Mouse (Mus musculus): ENCODE measurements around the gene Telo2. TPM values are rescaled to one million over a fixed set of nuclear protein-coding genes. Genes with fewer than 3 reads are reported as not detected.
"Not testable (repeated sequence)": the region's sequence is repeated elsewhere in the genome, so short reads cannot be mapped to it uniquely, and the experiment has no call there.

Telo2 gene
- total RNA-seq (2021): 10 to 100 TPM; 16.4 to 24.5 TPM
- 15.5 and 15.7 TPM in 2 replicates for polyA plus RNA-seq (2012; rRNA removed)
- long read RNA-seq, transcript Telo2-202 (21 exons, 3,530 nt): major isoform, 15 of 20 reads
- long read RNA-seq, partial matches to known transcripts: 0 of 20 reads
- long read RNA-seq, other reads (novel, unspliced or antisense): 3 of 20 reads

DNA sequence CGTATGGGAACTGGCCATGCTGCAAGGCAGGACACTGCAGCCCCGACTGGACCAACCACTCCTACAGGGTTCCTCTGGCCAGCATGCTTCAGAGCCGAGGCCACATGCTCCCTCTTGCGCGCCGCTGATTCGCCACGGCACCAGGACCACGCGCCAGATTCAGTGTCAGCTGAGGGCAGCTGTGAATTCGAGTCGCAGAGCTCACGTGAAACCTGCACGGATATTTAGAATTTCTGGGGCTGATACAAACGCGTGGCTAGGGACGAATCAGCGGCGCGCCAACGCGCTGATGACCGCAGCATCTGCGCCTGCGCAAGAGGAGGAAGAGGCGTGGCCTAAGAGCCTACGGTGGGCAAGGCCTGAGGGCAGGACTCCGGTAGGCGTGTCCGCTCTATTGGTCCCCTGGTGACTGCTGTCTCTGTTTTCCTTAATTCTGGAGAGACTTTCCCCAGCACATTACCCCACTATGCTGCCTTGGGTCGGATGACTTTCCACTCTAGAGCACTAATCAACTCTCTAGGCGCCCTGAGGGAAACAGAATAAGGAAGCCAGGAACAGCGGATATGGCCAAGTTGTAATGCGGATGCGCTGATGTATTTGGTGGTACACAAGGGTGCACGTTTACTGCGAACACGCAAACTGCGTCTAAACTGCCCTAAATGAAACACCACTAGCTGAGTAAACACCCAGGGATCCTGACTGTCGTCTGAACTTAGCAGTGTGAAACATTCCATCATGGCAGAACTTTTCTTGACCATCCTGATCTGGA is at the start of gene Telo2:
TSS of gene Telo2 (minus strand) at position 304 of the 769 bp plus-strand sequence.
- DNase-seq: peak; percentile 96

DNA sequence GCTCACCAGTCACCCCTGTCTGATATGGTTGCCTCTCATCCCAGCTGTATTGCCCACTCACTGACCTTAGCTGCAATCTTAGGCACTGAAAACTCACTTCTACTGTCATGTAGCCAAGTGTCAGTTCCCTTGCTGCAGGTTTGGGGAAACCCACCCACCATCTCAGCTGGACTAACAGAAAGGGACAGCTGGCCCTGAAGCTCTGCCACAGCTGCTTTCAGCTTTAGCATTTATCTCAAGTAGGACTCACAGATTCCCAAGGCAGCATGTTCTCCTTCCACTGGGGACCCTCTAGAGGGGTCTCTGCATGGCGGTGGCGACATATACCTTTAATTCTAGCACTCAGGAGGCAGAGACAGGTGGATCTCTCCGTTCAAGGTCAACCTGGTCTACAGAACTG is 49.0 kb upstream of the Telo2 start:
- DNase-seq: no peak

DNA sequence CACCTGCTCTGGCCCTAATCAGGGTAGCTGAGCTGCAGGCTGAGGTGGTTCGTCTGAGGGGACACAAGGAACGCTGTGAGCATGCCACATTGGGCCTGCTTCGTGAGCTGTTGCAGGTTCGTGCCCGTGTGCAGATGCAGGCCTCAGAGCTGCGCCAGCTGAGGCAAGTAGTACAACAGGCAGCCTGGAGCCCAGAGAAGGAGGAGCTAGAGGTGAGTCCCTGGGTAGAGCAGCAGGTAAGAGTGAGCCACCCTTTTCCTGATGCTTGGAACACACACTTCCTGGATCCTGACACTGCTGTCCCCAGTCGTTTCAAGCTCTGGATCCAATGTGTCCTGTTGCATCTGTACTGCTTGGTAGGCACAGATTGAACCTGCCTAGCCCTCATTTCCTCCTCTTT is 47.6 kb upstream of the Telo2 start:
- no peak for DNase-seq

DNA sequence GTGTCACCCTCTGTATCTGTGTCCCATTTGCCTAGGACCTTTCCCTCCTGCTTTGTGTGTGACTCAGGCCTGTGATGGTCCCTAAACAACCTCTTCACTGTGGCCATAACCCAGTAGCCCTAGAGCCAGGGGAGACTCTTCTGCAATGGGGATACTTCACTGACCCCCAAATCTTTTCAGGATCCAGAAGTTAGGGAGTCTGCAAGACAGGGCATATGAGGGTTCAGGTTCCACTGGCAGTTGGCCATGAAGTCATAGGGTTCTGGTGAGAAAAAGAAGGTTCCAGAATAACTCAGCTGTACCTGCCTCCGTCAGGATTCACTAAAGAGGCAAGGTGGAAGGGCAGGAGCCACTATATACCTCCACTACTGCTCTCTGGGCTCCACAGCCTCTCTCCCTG is 46.4 kb upstream of the Telo2 start, which contains the start of gene Ccdc154:
TSS of gene Ccdc154 (plus strand) at position 301 of the 400 bp plus-strand sequence.
- no peak for DNase-seq

DNA sequence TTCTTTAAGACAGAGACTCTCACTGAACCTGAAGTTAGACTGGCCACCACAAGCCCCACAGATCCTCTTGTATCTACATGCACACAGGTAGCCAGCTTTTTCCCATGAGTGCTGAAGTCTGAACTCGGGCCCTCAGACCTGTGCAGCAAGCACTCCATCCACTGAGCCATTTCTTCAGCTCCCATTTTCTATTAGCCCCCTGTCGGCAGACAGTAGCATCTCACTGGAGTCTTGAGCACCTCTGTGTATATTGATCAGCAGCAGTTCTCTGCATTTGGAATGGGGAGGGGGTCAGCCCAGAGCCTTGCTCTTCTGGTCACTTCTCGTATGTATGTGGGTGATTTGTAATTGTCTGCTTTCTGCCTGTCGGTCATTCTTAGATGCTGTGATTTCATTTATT is 24.2 kb upstream of the Telo2 start:
- DNase-seq: no peak

DNA sequence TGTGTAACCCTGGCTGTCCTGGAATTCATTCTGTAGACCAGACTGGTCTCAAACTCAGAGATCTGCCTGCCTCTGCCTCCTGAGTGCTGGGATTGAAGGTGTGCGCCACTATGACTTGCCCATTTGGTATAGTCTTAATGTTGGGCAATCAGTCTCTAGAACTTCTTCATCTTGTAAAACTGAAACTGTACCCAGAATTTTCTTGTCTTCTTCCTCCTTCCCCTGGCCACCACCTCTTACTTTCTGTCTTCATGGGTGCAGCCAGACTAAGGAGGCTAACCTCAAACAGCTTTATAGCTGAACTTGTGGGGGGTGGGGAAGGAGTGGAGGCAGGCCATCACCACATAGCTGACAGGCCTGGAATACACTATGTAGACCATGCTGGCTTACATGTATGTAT is 23.0 kb upstream of the Telo2 start:
- DNase-seq: no peak

DNA sequence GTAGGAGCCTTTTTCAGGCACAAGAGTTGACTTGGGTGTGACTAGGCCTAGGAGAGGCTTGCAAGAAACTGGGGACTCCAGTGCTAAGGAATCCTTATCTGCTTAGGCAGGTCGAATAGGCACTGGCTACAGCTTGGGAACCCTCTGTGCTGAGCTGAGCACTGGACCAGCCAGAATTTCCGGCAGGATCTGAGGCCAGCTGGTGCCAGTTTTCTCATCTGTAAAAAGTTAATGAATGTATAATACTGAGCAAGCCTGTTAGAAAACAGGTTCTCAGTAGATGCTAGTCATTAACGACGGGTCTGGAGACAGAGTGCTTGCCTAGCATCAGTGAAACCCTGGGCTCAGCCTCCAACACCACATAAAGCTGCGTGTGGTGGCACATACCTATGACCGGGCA is 19.9 kb upstream of the Telo2 start:
- no peak for DNase-seq

DNA sequence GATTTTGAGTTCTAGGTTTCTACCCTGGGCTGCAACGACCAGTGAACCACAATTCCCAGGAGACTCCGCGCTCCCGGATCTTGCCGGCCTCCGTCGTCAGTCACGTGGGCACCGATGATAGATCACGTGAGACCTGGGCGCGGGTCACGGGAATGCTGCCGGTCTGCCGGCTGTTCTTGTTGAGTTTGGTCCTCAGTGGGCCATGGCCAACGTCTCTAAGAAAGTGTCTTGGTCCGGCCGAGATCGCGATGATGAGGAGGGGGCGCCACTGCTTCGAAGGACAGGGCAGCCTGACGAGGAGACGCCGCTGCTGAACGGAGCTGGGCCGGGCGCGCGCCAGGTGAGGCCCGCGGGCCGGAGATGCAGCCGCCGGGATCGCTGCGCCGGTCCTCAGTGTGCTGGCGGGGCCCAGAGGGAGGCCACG is 17.5 kb upstream of the Telo2 start, which contains the start of gene Clcn7:
TSS of gene Clcn7 (plus strand) at position 117 of the 424 bp plus-strand sequence.
- DNase-seq: peak; percentile 95

DNA sequence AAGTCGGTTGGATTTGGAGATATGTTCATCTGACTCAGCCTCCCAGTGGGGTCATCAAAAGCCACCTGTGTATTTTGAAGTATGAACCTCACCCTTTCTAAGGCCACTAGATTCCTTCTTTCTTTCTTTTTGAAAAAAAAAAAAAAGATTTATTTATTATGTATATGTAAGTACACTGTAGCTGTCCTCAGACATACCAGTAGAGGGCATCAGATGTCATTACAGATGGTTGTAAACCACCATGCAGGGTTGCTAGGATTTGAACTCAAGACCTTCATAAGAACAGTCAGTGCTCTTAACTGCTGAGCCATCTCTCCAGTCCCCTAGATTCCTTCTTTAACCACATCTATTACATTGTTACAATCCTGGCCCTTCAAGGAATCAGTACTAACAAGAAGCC is 14.3 kb upstream of the Telo2 start:
- DNase-seq: no peak

DNA sequence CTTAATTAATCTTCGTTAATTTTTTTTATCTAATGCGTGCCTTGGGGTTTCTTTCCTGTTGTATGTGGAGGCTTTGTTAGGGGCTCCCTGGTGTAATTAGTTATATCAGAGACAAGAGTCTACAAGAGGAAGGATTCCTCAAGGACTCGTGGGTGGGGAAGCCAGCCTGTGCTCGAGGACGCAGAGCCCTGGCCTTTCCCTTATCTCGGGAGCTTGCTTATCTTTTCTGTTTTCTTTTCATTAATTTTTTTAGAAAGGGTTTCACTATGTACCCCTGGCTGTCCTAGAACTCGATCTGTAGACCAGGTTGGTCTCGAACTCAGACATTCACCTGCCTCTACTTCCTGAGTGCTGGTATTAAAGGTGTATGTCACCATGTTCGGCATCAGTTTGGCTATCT is 11.9 kb upstream of the Telo2 start:
- DNase-seq: peak; percentile 28

DNA sequence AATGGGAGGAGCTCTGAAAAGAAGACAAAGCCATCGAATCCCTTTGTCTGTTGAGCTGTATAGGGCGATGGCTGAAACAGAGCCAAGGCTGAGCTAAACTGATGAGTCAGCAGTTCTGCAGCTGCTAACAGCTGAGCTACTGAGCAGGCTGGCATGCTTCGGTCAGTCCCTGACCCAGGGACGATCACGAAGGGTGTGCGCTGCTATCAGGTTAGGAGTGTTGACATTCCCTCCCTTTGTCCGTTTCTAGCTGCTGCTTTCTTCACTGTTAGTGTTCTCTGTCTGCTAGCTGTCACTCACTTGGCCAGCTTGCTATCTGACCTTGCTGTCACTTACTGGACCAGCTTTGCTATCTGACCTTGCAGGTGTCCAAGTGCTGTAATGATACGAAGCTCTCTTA is 11.3 kb upstream of the Telo2 start:
- peak; percentile 69 for DNase-seq

DNA sequence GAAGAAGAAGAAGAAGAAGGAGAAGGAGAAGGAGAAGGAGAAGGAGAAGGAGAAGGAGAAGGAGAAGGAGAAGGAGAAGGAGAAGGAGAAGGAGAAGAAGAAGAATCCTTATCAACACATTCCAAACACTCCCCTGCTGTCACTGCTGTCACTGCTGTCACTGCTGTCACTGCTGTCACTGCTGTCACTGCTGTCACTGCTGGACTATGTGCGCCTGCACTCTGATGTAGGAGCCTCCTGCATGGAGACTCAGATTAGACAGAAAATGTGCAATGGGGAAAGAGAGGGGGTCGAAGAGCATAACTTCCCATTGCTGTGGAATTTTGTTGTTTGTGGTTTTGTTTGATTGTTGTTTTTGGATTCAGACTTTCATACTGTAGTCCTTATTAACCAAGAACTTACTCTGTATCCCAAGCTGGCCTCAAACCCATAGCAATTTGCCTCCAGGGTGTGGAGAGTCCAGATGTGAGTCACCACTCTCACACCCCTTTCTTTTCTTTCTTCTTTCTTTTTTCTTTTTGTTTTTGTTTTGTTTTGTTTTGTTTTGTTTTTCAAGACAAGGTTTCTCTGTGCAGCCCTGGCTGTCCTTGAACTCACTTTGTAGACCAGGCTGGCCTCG is 9.8 kb upstream of the Telo2 start:
- DNase-seq: not testable (repeated sequence)

DNA sequence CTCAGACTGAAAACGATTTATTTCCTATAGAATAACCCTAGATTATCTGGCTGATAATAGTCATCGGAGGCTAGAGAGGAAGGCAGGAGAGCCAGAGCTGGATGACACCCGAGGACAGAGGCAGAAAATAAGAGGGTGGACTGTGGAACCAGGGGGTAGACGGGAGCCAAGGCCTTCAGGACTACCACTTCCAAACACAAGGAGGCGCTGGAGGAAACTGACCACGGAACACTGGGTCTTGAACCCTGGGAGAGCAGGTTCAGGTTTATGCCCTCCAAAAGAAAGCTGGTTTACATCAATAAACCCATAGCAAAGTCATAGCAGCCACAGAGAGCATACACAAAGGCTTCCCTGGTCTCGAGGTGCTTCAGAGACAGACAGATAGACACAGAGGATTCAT is 8.2 kb upstream of the Telo2 start:
- DNase-seq: no peak

DNA sequence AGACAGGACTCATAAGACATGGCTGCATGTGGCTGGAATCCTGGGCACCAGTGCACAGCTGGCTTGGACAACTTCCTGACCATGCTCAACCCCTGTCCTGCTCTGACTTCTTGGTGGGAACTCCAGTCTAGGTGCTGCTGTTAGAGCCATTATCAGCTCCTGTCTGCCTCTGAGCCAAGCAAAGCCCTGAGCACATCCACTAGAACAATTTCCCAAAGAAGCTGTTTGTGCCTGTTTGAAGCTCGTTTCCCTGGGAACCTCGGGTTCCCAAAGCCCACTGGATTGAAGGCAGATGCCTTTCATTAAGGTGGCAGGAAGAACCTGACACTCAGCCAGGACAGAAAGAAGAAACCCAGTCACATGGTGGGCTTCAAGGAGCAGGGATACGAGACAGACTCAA is 4.6 kb upstream of the Telo2 start, which contains the start of gene Ptx4:
TSS of gene Ptx4 (plus strand) at position 355 of the 400 bp plus-strand sequence.
- no peak for DNase-seq

DNA sequence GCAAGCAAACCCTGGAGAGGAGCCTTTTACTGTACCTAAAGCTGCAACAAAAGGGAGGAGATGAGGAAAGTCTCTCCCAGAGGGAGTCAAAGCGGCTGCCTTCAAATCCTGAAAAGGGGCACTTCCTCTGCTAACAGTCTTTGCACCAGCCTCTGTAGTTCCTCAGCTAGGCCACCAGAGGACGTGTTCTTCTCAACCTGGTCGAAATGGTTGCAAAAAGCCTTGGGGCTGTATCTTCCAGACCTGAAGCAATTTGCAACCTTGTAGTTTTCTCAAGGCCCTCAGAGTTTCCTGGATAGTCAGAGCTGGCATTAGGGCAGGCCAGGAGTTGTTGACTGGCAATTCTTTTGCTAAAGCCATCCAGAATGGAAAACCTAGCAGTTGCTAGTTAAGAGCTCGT is 1.5 kb upstream of the Telo2 start:
- DNase-seq: peak; percentile 60

DNA sequence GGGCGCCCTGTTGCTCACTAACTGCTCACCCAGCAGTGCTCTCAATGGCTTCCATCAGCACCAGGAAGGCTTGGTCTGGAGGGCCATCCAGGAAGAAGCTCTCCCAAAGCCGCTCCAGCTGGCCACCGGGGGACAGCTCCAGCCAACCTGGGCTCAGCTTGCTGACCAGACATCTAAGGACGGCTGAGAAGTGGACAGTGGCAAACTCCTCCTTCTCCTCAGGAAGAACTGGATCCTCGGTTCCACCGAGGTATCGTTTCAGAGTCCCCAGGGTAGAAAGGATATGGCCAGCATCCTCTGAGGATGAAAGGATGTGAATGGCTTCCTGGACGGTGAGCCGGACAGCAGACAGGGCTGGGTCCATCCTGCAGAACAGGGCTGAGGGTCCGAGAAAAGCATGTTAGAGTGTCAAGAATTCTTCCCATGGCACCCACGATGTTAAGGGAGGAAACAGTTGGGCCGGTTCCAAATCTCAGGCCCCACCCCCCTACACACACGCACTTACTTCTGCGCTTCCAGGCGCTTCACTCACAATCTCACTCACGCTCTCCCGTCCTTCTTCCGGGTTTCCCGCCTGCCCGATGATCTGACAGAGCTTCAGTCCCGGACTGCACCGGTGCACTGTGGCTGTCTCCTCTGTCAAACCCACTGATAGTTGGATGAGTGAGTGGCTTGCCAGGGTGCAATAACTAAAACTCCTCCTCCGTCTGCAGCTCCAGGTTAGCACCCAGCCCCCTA is 690 bp downstream of the Telo2 start:
- no peak for DNase-seq

DNA sequence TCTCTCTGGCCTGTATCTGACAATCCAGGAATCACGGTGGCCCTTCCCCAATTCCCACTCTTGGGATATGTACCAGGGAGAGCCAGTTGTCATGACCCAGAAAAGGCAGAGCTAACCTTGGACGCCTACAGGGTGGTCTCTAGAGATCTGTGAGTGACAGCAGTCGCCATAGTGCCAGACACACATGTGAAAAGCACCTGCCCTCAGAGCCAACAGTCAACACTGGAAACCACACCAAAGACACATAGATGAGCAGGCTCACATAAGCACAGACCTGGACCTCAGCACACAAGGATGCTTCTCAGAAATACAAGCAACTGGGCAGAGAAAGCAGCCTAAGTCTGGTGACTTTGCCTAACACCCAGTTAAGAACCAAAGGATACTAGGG is 3.4 kb downstream of the Telo2 start:
- no peak for DNase-seq

DNA sequence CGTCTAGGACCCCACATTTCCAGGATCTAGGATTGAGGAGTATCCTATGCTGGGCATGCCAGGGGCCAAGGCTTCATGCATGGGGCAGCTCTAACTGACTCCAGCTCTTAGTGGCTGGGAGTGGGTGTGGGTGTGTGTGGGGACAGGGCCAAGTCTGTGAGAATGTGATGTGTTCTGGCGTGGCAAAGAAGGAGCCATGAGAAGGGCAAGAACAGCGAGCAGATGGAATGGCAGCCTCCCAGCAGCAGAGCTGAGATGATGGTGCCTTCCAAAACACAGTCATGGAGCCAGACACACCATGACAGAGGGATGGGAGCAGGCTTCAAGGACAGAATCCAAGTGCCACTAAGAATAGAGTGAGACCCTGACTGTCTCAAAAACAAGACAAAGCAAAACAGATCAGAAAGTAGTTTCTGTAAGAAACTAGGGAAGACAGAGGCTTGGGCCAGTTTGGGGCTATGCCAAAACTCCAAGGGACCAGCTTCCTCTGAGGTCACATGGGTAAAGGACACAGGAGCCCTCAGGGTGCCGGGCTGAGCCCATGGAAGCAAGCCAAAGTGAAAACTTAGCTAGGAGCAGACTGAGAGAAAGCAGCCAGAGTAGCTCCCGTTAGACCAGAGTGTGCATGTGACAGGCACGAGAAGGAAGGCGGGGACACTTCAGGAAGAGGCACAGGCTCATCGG is 3.9 kb downstream of the Telo2 start:
- DNase-seq: peak; percentile 63

DNA sequence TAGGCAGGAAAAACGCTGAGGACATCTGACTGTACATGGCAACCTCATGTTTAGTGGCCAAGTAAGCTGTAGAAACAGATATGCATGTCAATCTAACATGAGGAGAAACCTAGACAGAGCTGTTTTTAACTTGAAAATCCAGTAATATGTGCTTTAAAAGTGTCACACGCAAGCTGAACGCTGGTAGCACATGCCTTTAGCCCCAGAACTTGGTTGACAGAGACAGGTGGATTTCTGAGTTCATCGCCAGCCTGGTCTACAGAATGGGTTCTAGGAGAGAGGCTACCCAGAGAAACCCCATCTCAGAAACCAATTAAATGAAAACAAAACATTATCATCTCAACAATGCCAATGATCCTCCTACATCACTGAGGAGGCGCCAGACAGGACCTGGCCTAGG is 4.5 kb downstream of the Telo2 start:
- no peak for DNase-seq

DNA sequence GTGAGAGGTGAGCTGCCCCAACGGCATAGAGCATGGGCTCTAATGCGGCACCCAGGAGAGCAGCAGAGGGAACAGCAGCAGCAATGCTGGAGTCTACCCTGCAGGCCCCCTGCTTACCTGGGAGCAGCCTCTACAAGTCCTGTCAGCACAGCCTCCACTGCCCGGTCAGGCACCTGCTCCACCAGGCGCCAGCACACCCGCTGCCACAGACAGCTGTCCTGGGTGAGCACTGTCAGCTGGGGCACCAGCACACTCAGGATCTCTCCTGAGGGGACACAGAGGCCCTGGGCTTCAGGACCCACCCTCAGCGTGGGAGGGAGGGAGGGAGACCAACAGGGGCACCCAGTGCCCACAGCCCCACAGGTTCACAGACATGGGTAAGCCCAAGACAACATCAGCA is 5.2 kb downstream of the Telo2 start:
- no peak for DNase-seq

DNA sequence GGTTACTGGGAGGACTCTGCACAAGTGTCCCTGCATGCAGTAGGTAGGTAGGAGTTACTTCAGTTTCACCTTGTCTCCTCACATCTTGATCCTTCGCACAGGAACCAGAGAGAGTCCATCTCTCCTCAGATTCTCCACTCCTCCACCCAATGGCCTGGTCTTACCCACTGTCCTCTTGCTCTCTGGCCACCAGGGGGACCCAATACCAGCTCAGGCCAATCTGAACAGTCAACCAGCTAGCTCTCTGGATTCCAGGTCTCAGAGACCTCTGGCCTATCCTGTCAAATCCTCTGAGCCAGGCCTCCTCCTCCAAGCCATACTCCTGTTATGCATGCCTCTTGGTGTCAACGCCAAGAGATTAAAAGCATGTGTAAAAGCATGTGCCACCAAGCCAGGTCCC is 6.2 kb downstream of the Telo2 start:
- DNase-seq: peak; percentile 59

DNA sequence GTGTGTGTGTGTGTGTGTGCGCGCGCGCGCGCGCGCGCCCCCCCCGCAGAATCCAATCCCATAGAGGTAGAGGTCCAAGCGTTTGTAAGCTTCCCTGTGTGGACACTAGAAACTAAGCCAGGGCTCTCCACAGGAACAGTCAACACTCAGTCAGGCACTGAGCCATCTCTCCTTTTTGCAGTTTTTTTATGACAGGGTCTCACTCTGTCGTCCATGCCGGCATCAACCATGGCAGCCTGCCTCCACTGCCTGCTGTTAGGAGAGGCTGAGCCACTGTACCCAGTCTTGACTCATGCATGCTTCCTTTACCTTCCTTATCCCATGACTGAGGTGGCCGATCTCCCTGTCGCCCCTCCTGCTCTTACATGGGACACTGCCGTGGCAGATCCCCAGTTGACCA is 8.0 kb downstream of the Telo2 start:
- no peak for DNase-seq
